Mouse (Mus musculus): ENCODE measurements around the gene Disp2. TPM values are rescaled to one million over a fixed set of nuclear protein-coding genes. Genes with fewer than 3 reads are reported as not detected.

The Disp2 gene
- polyA plus RNA-seq (2015; fragmentation: Nextera tagmentation; extraction: Ambion mirVana): 13.6 and 15.7 TPM in 2 replicates

GRCm38 (mm10) chr2:118779504-118780480 lies at the start of gene Disp2:
Gene Disp2, plus strand, starts transcription at chr2:118779719.
- H3K9me3 ChIP-seq (replicated peaks): no peaks in the 10 kb centered on the region
- H3K4me3 ChIP-seq: peak within 1 kb of the TSS; percentile 46
- H3K27ac ChIP-seq: peak within 1 kb of the TSS; percentile 67
- H3K4me1 ChIP-seq: peaks cover 31% of the 10 kb centered on the region
- peaks cover 12% of the 10 kb centered on the region; the same call in 1 of the 2 replicates for H3K27me3 ChIP-seq
- H3K36me3 ChIP-seq (ENCODE audit: poor library complexity, severe bottlenecking): no peaks in the 10 kb centered on the region
- 12% methylated on average over 39 of the region's 39 CpGs for WGBS
- H3K4me2 ChIP-seq: peak within 1 kb of the TSS; percentile 62
- H3K9ac ChIP-seq: peak within 1 kb of the TSS; percentile 66
- ATAC-seq: peak; percentile 94

- WGBS: 24% methylated on average over 8 of the region's 8 CpGs
- H3K27me3 ChIP-seq: peaks cover 38% of the 10 kb centered on the region
Measured at GRCm38 (mm10) chr2:118729816-118730621, 49.5 kb upstream of the Disp2 start.

GRCm38 (mm10) chr2:118730622-118730915 lies 49.0 kb upstream of the Disp2 start:
- peak; percentile 33; the same call in 1 of the 2 replicates for ATAC-seq
- H3K9me3 ChIP-seq (replicated peaks): no peaks in the 10 kb centered on the region

More at GRCm38 (mm10) chr2:118729816-118730621, 49.5 kb upstream of the Disp2 start:
- no peaks in the 10 kb centered on the region for H3K9me3 ChIP-seq (replicated peaks)
- no peak overlapping the region for H3K27ac ChIP-seq
- H3K4me2 ChIP-seq: no peak overlapping the region
- no peak for ATAC-seq
- H3K4me1 ChIP-seq: peaks cover 11% of the 10 kb centered on the region
- no peak overlapping the region for H3K9ac ChIP-seq
- H3K4me3 ChIP-seq: no peak overlapping the region
- H3K36me3 ChIP-seq (ENCODE audit: poor library complexity, severe bottlenecking): no peaks in the 10 kb centered on the region

GRCm38 (mm10) chr2:118731981-118732380 lies 47.5 kb upstream of the Disp2 start:
- Histone ChIP-seq H3K4me3 (no peak overlapping the region), H3K4me2 (no peak overlapping the region), H3K36me3 (ENCODE audit: poor library complexity, severe bottlenecking) (no peaks in the 10 kb centered on the region), H3K9me3 (replicated peaks) (no peaks in the 10 kb centered on the region), H3K4me1 (peaks cover 11% of the 10 kb centered on the region), H3K27ac (no peak overlapping the region), H3K27me3 (peaks cover 33% of the 10 kb centered on the region), H3K9ac (no peak overlapping the region)
- ATAC-seq: no peak
- WGBS: 84% methylated on average over 5 of the region's 5 CpGs

More at GRCm38 (mm10) chr2:118730622-118730915, 49.0 kb upstream of the Disp2 start:
- H3K4me3 ChIP-seq: no peak overlapping the region
- H3K36me3 ChIP-seq (ENCODE audit: poor library complexity, severe bottlenecking): no peaks in the 10 kb centered on the region
- peaks cover 11% of the 10 kb centered on the region for H3K4me1 ChIP-seq
- WGBS: 8% methylated on average over 3 of the region's 3 CpGs
- no peak overlapping the region for H3K4me2 ChIP-seq
- H3K27ac ChIP-seq: no peak overlapping the region
- H3K27me3 ChIP-seq: peaks cover 38% of the 10 kb centered on the region
- no peak overlapping the region for H3K9ac ChIP-seq

GRCm38 (mm10) chr2:118733341-118733740 lies 46.2 kb upstream of the Disp2 start:
- Histone ChIP-seq H3K36me3 (ENCODE audit: poor library complexity, severe bottlenecking) (no peaks in the 10 kb centered on the region), H3K4me2 (no peak overlapping the region), H3K27ac (no peak overlapping the region), H3K27me3 (peaks cover 22% of the 10 kb centered on the region), H3K9ac (no peak overlapping the region), H3K4me1 (peaks cover 11% of the 10 kb centered on the region), H3K4me3 (no peak overlapping the region), H3K9me3 (replicated peaks) (no peaks in the 10 kb centered on the region)
- 39% methylated on average over 5 of the region's 5 CpGs for WGBS
- peak; percentile 69; the same call in 1 of the 2 replicates for ATAC-seq

GRCm38 (mm10) chr2:118740341-118740740 lies 39.2 kb upstream of the Disp2 start:
- H3K36me3 ChIP-seq (ENCODE audit: poor library complexity, severe bottlenecking): no peaks in the 10 kb centered on the region
- 73% methylated on average over 3 of the region's 3 CpGs for WGBS
- H3K27ac ChIP-seq: no peak overlapping the region

GRCm38 (mm10) chr2:118741183-118741582 lies 38.3 kb upstream of the Disp2 start:
- H3K4me2 ChIP-seq: no peak overlapping the region
- H3K36me3 ChIP-seq (ENCODE audit: poor library complexity, severe bottlenecking): no peaks in the 10 kb centered on the region
- H3K4me3 ChIP-seq: no peak overlapping the region
- ATAC-seq: no peak
- no peaks in the 10 kb centered on the region for H3K9me3 ChIP-seq (replicated peaks)
- WGBS: 79% methylated on average over 9 of the region's 9 CpGs
- H3K27me3 ChIP-seq: peaks cover 31% of the 10 kb centered on the region
- no peak overlapping the region for H3K9ac ChIP-seq
- peaks cover 10% of the 10 kb centered on the region for H3K4me1 ChIP-seq
- no peak overlapping the region for H3K27ac ChIP-seq

More at GRCm38 (mm10) chr2:118740341-118740740, 39.2 kb upstream of the Disp2 start:
- no peak overlapping the region for H3K9ac ChIP-seq
- no peak overlapping the region for H3K4me3 ChIP-seq
- no peak overlapping the region for H3K4me2 ChIP-seq
- peaks cover 10% of the 10 kb centered on the region for H3K4me1 ChIP-seq
- H3K9me3 ChIP-seq (replicated peaks): no peaks in the 10 kb centered on the region
- peaks cover 31% of the 10 kb centered on the region for H3K27me3 ChIP-seq
- ATAC-seq: no peak

- no peaks in the 10 kb centered on the region for H3K9me3 ChIP-seq (replicated peaks)
- H3K27ac ChIP-seq: no peak overlapping the region
- no peaks in the 10 kb centered on the region for H3K36me3 ChIP-seq (ENCODE audit: poor library complexity, severe bottlenecking)
- H3K4me2 ChIP-seq: no peak overlapping the region
- H3K4me1 ChIP-seq: peaks cover 31% of the 10 kb centered on the region
- WGBS: 19% methylated on average over 8 of the region's 8 CpGs
- no peak overlapping the region for H3K9ac ChIP-seq
- peaks cover 31% of the 10 kb centered on the region for H3K27me3 ChIP-seq
- ATAC-seq: no peak
- no peak overlapping the region for H3K4me3 ChIP-seq
Measured at GRCm38 (mm10) chr2:118743261-118743943, 36.1 kb upstream of the Disp2 start.

GRCm38 (mm10) chr2:118744621-118745020 lies 34.9 kb upstream of the Disp2 start:
- Histone ChIP-seq H3K4me2 (peak overlapping the region; percentile 97), H3K27ac (no peak overlapping the region), H3K9me3 (replicated peaks) (no peaks in the 10 kb centered on the region), H3K36me3 (ENCODE audit: poor library complexity, severe bottlenecking) (no peaks in the 10 kb centered on the region), H3K4me3 (peak overlapping the region; percentile 96; the same call in 1 of the 2 replicates), H3K9ac (peak overlapping the region; percentile 96; the same call in 1 of the 2 replicates), H3K27me3 (peaks cover 31% of the 10 kb centered on the region), H3K4me1 (peaks cover 43% of the 10 kb centered on the region)
- no peak for ATAC-seq
- 8% methylated on average over 7 of the region's 7 CpGs for whole genome bisulfite sequencing

GRCm38 (mm10) chr2:118745232-118745884 lies 34.2 kb upstream of the Disp2 start, which contains the start of gene Inafm2:
Gene Inafm2, plus strand, starts transcription at chr2:118745758.
- H3K4me1 ChIP-seq: peaks cover 50% of the 10 kb centered on the region
- H3K9ac ChIP-seq: peak within 1 kb of the TSS; percentile 96
- WGBS: under 1% methylated on average over 48 of the region's 57 CpGs
- H3K4me2 ChIP-seq: peak within 1 kb of the TSS; percentile 97
- peak within 1 kb of the TSS; percentile 25; the same call in 1 of the 2 replicates for H3K27ac ChIP-seq
- peak within 1 kb of the TSS; percentile 96 for H3K4me3 ChIP-seq
- no peaks in the 10 kb centered on the region for H3K9me3 ChIP-seq (replicated peaks)
- peaks cover 29% of the 10 kb centered on the region for H3K27me3 ChIP-seq
- no peaks in the 10 kb centered on the region for H3K36me3 ChIP-seq (ENCODE audit: poor library complexity, severe bottlenecking)
- peak; percentile 94 for ATAC-seq
